In genomic region chr9:51914481-51915120, GRCm38 (mm10) we compare ENCODE assay signal across 18 mouse cellular contexts. TPM values are rescaled to one million over a fixed set of nuclear protein-coding genes. Genes with fewer than 3 reads are reported as not detected.
DNase-seq lines count a peak whose midpoint lies in the region; ATAC-seq and TF ChIP-seq lines count a peak whose summit lies in the region.
"Had no signal": no experiment of that assay in that cellular context is flagged by ENCODE, and none has a peak within 500 bp of the region (broad histone marks: within the 10 kb centered on the region; RNA-seq: fewer than 3 reads in every experiment).

No protein-coding gene starts in this region.

- no peaks in the 10 kb centered on the region for H3K36me3 ChIP-seq in embryonic facial prominence, embryonic 11.5 days (replicated peaks; ENCODE audit: control insufficient read depth, insufficient read depth, low read depth, low read length)
- H3K36me3 ChIP-seq in embryonic facial prominence, embryonic 10.5 days (replicated peaks): no peaks in the 10 kb centered on the region
- no peaks in the 10 kb centered on the region for H3K36me3 ChIP-seq in lung, postnatal 0 days (ENCODE audit: insufficient read depth, low read length)
- H3K36me3 ChIP-seq in forebrain, postnatal 0 days (ENCODE audit: insufficient read depth): no peaks in the 10 kb centered on the region
- H3K36me3 ChIP-seq: hindbrain, embryonic 13.5 days; limb, embryonic 15.5 days; midbrain, embryonic 10.5 days; stomach, embryonic 15.5 days had no signal

- no peaks in the 10 kb centered on the region for H3K9me3 ChIP-seq in embryonic facial prominence, embryonic 11.5 days (replicated peaks; ENCODE audit: control insufficient read depth, low read length)
- H3K9me3 ChIP-seq in embryonic facial prominence, embryonic 10.5 days: no peaks in the 10 kb centered on the region
- no peaks in the 10 kb centered on the region for H3K9me3 ChIP-seq in lung, postnatal 0 days (ENCODE audit: low read length)
- H3K9me3 ChIP-seq in forebrain, postnatal 0 days (ENCODE audit: low read length): no peaks in the 10 kb centered on the region
- H3K9me3 ChIP-seq: hindbrain, embryonic 13.5 days; limb, embryonic 15.5 days; midbrain, embryonic 10.5 days; stomach, embryonic 15.5 days had no signal

- no peak for TF ChIP-seq CTCF in lung, postnatal 0 days (IDR thresholded peaks at IDR 0.05)
- TF ChIP-seq CTCF in forebrain, postnatal 0 days (IDR thresholded peaks at IDR 0.05; ENCODE audit: low read depth): no peak

- H3K4me1 ChIP-seq in embryonic facial prominence, embryonic 11.5 days (ENCODE audit: control insufficient read depth, insufficient read depth, low read length): no peaks in the 10 kb centered on the region
- H3K4me1 ChIP-seq in embryonic facial prominence, embryonic 10.5 days: no peaks in the 10 kb centered on the region
- H3K4me1 ChIP-seq in lung, postnatal 0 days (ENCODE audit: insufficient read depth, low read depth, low read length): no peaks in the 10 kb centered on the region
- no peaks in the 10 kb centered on the region for H3K4me1 ChIP-seq in forebrain, postnatal 0 days (ENCODE audit: insufficient read depth)
- H3K4me1 ChIP-seq: hindbrain, embryonic 13.5 days; midbrain, embryonic 10.5 days; stomach, embryonic 15.5 days had no signal

- ATAC-seq in embryonic facial prominence, embryonic 11.5 days (replicated peaks; ENCODE audit: insufficient number of reproducible peaks, low FRiP score, low TSS enrichment, low read depth): no peak
- no peak for ATAC-seq in lung, postnatal 0 days
- ATAC-seq in forebrain, postnatal 0 days: no peak
- ATAC-seq: forebrain, embryonic 14.5 days had no signal

- 75% methylated on average over 15 of the region's 15 CpGs for WGBS in embryonic facial prominence, embryonic 11.5 days
- 75% methylated on average over 15 of the region's 15 CpGs for WGBS in embryonic facial prominence, embryonic 10.5 days
- WGBS in lung, postnatal 0 days: 71% methylated on average over 15 of the region's 15 CpGs
- WGBS in forebrain, postnatal 0 days: 78% methylated on average over 15 of the region's 15 CpGs

- peak; percentile 33 for DNase-seq in embryonic facial prominence, embryonic 11.5 days (ENCODE audit: low spot score)
- DNase-seq in embryonic facial prominence, embryonic 10.5 days (ENCODE audit: low spot score): no peak
- DNase-seq in lung, postnatal 36 days: peak; percentile 5
- no peak for DNase-seq in lung, postnatal 0 days (ENCODE audit: low spot score)
- peak; percentile 25 for DNase-seq in R1 (ENCODE audit: low read depth, low spot score)
- DNase-seq in gastrocnemius, postnatal 14 days: peak; percentile 22
- DNase-seq in forebrain, postnatal 0 days: no peak
- no peak for DNase-seq in embryo, embryonic 10 days (ENCODE audit: low spot score)
- DNase-seq: cerebellum, postnatal 10 days; kidney, adult 9 months; spleen, adult 18-20 months; thymus, postnatal 25 days had no signal

- TF ChIP-seq EP300 in lung, postnatal 0 days (IDR thresholded peaks at IDR 0.05): no peak

- H3K27me3 ChIP-seq in embryonic facial prominence, embryonic 11.5 days (ENCODE audit: control insufficient read depth, insufficient read depth, low read length): no peaks in the 10 kb centered on the region
- no peaks in the 10 kb centered on the region for H3K27me3 ChIP-seq in embryonic facial prominence, embryonic 10.5 days (replicated peaks; ENCODE audit: low read depth, poor library complexity, severe bottlenecking)
- H3K27me3 ChIP-seq in lung, postnatal 0 days (replicated peaks; ENCODE audit: insufficient read depth, low read length): no peaks in the 10 kb centered on the region
- H3K27me3 ChIP-seq in forebrain, postnatal 0 days (ENCODE audit: insufficient read depth, low read length): no peaks in the 10 kb centered on the region
- H3K27me3 ChIP-seq: hindbrain, embryonic 13.5 days; limb, embryonic 15.5 days; stomach, embryonic 15.5 days had no signal

- no peak overlapping the region for H3K9ac ChIP-seq in embryonic facial prominence, embryonic 11.5 days (replicated peaks; ENCODE audit: low read length)
- H3K9ac ChIP-seq in lung, postnatal 0 days (replicated peaks; ENCODE audit: low read depth): no peak overlapping the region
- H3K9ac ChIP-seq in forebrain, postnatal 0 days: no peak overlapping the region
- H3K9ac ChIP-seq: hindbrain, embryonic 13.5 days; limb, embryonic 15.5 days; stomach, embryonic 15.5 days had no signal

- no peak overlapping the region for H3K27ac ChIP-seq in embryonic facial prominence, embryonic 11.5 days (replicated peaks; ENCODE audit: low read depth, low read length)
- H3K27ac ChIP-seq in embryonic facial prominence, embryonic 10.5 days (replicated peaks): no peak overlapping the region
- no peak overlapping the region for H3K27ac ChIP-seq in lung, postnatal 0 days (ENCODE audit: low read length)
- no peak overlapping the region for H3K27ac ChIP-seq in forebrain, postnatal 0 days (ENCODE audit: low read depth, low read length)
- H3K27ac ChIP-seq: hindbrain, embryonic 13.5 days; limb, embryonic 15.5 days; midbrain, embryonic 10.5 days; stomach, embryonic 15.5 days had no signal

- no peak overlapping the region for H3K4me2 ChIP-seq in embryonic facial prominence, embryonic 11.5 days (ENCODE audit: low read depth, low read length)
- no peak overlapping the region for H3K4me2 ChIP-seq in lung, postnatal 0 days (replicated peaks; ENCODE audit: low read depth, low read length)
- H3K4me2 ChIP-seq in forebrain, postnatal 0 days (ENCODE audit: low read depth): no peak overlapping the region
- H3K4me2 ChIP-seq: hindbrain, embryonic 13.5 days; limb, embryonic 15.5 days; stomach, embryonic 15.5 days had no signal

- intact Hi-C loops in gastrocnemius, postnatal 14 days (cut with DNase I; ENCODE audit: low total_unique reads): no loop called here

- H3K4me3 ChIP-seq in embryonic facial prominence, embryonic 11.5 days (ENCODE audit: low read depth, low read length): no peak overlapping the region
- no peak overlapping the region for H3K4me3 ChIP-seq in embryonic facial prominence, embryonic 10.5 days
- H3K4me3 ChIP-seq in lung, postnatal 0 days (ENCODE audit: low read depth, low read length): no peak overlapping the region
- H3K4me3 ChIP-seq in forebrain, postnatal 0 days (ENCODE audit: low read depth, low read length): no peak overlapping the region
- H3K4me3 ChIP-seq: erythroblast, embryonic 14.5 days; hindbrain, embryonic 13.5 days; limb, embryonic 15.5 days; midbrain, embryonic 10.5 days; stomach, embryonic 15.5 days had no signal

RNA-seq across cellular contexts. Expression of gene Fdx1, which starts 48.8 kb away (rescaled TPM):
- 64.0 and 65.0 TPM in 2 replicates for polyA plus RNA-seq in embryonic facial prominence, embryonic 11.5 days (2014; fragmentation: Nextera tagmentation; extraction: Ambion mirVana)
- polyA plus RNA-seq in embryonic facial prominence, embryonic 10.5 days (2016; fragmentation: Nextera tagmentation; extraction: Ambion mirVana): 53.9 and 59.5 TPM in 2 replicates
- 217 and 260 TPM in 2 replicates for polyA plus RNA-seq in lung, postnatal 0 days (2015; fragmentation: Nextera tagmentation; extraction: Ambion mirVana)
- 10 to 100 TPM; 36.7 to 42.8 TPM for total RNA-seq in gastrocnemius, postnatal 14 days (2021)
- total RNA-seq in forebrain, postnatal 0 days (2014; rRNA removed): 22.8 and 23.0 TPM in 2 replicates
- 45.2 and 52.2 TPM in 2 replicates for polyA plus RNA-seq in forebrain, postnatal 0 days (2015; fragmentation: Nextera tagmentation; extraction: Ambion mirVana)

Comparison
In these comparisons a context has a peak if more than half of its experiments do, and no peak if none do; other contexts are left out.
1. DNase-seq: peak in embryonic facial prominence, embryonic 11.5 days (single experiment), lung, postnatal 36 days (single experiment), R1 (single experiment) and gastrocnemius, postnatal 14 days (single experiment); none in embryonic facial prominence, embryonic 10.5 days (single experiment), lung, postnatal 0 days (single experiment), forebrain, postnatal 0 days (single experiment) and embryo, embryonic 10 days (single experiment).